Mouse (Mus musculus) right cerebral cortex, adult 2 months (tissue): ENCODE measurements around the gene 4930518I15Rik.
"Not testable (repeated sequence)": the region's sequence is repeated elsewhere in the genome, so short reads cannot be mapped to it uniquely, and the experiment has no call there.

ENCODE experiments used
- DNase-seq, 2 experiments: peaks; one replicate each; pipeline ENCODE4 v3.0.0; 2021 to 2022; ENCODE audit warnings: low spot score in 2 of 2

The 4930518I15Rik gene

DNA sequence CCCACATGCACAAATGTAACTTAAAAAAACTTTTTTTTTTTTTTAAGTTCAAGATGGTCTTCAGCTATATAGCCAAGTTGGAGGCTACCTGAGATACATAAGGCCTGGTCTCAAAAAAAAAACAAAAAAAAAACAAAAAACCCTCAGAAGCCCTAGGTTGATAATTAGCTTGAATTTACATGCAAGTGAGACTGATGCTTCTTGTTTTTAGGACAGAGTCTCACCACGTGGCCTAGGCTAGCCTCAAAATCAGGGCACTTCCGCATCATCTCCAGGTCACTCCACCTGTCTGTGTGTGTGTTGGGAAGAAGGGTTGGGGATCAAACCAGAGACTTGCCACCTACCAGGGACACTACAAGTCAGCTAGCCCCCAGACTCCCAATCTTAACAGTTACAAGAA is at the start of gene 4930518I15Rik:
Gene 4930518I15Rik, minus strand, starts transcription at position 112 of the 400 bp plus-strand sequence.
- DNase-seq: no peak

- DNase-seq: not testable (repeated sequence)
Observed at GRCm38 (mm10) chr2:156905931-156906330, 48.2 kb upstream of the 4930518I15Rik start.

DNA sequence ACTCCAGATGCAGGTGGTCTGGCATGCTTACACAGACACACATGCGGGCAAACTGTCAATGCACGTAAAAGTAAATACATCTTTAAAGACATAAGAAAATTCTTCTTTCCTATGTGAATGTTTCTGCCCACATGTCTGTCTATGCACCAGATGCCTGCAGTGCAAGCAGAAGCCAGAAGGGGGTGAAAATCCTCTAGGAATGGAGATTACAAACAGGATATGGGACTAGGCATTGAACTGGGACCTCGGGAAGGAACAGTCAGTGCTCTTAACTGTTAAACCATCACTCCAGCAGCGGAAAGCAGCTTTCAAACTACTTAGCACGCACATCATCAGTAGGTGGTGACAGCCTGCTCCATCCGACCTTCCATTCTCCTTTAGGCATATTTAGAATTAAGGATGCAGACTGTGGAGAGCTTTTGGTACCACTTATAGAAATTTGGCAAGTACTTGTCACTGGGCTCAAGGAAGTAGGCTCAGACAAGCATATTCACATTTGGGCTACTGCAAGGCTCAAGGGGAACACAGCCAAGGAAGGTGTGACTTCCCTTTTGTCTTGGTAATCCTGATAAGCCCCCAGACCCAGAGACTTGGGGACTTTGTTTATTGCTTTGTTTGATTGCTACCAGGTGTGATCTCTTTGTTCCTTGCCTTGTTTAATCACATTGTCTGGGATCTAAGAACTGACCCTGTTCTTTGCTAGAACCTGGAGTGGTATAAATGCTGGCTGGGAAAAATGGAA is 47.4 kb upstream of the 4930518I15Rik start:
- DNase-seq: peak; percentile 82 to 85

DNA sequence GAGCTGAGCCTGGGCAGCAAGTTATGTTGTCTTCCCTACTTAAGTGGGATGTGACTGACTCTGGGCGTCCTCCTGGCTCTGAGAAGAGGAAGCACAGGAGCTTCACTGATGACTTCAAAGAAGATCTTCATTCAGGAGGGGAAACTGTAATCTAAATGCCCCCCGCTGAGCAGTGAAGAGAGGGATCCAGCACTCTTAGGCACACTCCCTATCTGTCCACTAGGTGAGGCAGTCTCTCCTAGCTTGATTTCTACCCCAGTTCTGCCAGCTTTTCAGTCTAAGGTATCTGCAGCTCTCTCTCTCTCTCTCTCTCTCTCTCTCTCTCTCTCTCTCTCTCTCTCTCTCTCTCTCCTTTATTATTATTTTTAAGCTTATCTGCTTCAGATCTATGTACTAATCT is 45.6 kb upstream of the 4930518I15Rik start:
- no peak for DNase-seq

GRCm38 (mm10) chr2:156902411-156902810 is 44.7 kb upstream of the 4930518I15Rik start:
- not testable (repeated sequence) for DNase-seq

- DNase-seq: no peak
Observed at GRCm38 (mm10) chr2:156901883-156902282, 44.1 kb upstream of the 4930518I15Rik start.

GRCm38 (mm10) chr2:156901344-156901743 is 43.6 kb upstream of the 4930518I15Rik start:
- no peak for DNase-seq

DNA sequence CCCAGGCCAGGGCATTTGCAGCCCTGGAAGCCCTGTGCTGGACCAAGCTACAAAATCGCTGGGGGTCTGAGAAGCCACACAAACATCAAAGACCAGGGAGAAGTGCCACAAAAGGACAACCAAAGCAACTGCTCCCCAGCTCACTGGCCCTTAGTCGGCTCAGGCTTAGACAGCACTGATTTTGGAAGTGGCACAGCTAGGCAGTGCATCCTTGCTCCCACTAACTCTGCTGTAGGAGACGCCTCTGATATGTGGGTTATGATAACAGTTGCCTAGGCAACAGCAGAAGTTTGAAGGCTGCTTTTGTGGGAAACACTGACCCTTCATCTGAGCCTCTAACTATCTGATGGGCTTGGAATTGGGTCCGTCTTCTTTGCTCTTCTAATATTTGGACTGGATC is 41.4 kb upstream of the 4930518I15Rik start:
- DNase-seq: peak in 1 of 2 experiments; percentile 26

GRCm38 (mm10) chr2:156898374-156898773 is 40.6 kb upstream of the 4930518I15Rik start:
- DNase-seq: no peak

DNA sequence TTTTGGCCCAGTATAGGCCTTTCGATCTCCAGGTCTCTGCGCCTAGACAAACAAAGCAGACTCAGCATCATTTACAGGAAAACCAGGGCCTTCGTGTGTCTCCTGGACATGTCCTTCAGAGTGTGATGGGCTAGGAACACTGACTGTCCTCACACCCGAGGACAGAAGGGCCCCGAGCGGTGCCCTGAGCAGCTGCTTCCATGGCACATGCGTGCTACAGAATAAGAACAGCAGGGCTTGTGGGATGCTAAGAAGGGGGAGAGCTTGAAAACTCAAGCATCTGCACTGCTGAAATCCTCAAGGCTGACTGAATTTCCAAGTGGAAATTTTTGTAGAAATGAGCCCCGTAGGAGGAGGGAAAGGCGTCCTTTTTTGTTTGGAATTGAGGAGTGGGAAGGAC is 39.3 kb upstream of the 4930518I15Rik start:
- DNase-seq: peak; percentile 49 to 55

- no peak for DNase-seq
Observed at GRCm38 (mm10) chr2:156896384-156896914, 38.7 kb upstream of the 4930518I15Rik start.

DNA sequence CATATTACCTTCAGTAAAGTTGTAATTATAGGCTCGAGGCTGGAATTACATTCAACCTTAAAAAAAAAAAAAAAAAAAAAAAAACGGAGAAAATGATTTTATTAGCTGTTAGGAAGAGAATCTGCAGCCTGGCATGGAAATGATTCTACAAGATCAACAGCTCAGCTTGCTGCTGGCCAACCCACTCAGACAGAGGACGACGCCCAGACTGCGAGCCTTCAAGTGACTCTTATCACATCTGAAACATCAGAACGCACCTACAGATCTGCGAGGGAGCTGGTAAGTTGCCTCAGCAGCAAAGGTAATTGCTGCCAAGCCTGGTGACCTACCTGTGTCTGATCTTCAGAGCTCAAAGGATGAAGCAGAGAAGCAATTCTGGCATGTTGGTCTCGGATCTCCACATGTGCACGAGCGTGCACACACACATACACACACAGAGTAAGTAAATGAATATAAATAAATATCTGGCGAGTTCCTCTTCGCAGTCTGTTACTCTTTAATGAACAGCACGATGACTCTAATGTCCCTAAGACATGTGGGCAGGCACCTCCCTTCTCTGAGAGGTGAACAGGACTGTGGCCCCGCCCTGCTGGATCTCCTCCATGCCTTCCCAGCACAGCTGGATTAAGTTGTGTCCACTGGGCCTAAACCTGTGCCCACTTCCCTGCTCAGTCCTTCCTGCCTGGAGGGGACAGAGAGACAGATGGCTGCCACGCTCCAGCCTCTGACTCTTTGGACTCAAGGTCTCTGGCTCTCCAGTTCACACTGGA is 36.9 kb upstream of the 4930518I15Rik start:
- no peak for DNase-seq

DNA sequence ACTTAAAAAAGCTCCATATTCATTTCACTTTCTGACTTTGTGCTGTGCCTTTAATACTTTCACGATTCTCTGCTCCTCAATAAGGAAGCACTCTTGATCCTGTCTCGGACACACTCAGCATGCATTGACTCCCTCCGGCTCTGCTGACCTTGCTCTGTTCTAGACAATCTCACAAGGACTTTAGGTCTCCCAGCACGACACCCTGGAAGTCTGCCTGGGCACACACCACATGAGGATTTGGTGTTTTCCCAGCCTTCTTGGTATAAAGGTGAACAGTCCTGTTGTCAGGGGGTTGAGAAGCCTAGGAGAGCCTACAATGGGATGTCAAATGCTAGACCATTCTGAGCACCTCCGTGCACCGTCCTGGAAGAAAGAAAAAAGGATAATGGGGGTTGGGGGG is 35.1 kb upstream of the 4930518I15Rik start:
- no peak for DNase-seq

- DNase-seq: no peak
Observed at GRCm38 (mm10) chr2:156892240-156892639, 34.5 kb upstream of the 4930518I15Rik start.

- no peak for DNase-seq
Observed at GRCm38 (mm10) chr2:156888490-156888889, 30.7 kb upstream of the 4930518I15Rik start.

- DNase-seq: no peak
Observed at GRCm38 (mm10) chr2:156887017-156887416, 29.3 kb upstream of the 4930518I15Rik start, which contains the start of gene Sla2. TSS of gene Sla2 (minus strand) at chr2:156887192.

- no peak for DNase-seq
Observed at GRCm38 (mm10) chr2:156886084-156886631, 28.4 kb upstream of the 4930518I15Rik start.

DNA sequence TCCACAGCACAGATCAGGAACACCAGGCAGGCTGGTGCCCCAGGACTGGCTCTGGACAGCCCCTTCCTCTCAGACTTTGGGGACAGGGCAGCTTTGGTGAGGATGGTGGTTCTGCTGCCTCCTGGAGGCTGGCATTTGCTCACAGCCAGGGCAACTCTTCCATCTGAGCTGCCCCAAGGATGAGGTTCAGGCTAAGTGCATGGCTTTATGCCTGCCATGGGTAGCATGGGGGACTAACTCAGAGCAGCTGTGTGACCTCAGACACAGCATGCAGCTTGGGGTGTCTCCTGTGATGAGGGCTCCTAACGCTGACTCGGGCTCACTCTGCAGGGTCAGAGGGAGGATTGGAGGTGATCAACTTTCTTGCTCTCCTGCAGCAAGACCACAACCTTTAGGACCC is 27.9 kb upstream of the 4930518I15Rik start:
- DNase-seq: not testable (repeated sequence)

GRCm38 (mm10) chr2:156884396-156885211 is 26.9 kb upstream of the 4930518I15Rik start:
- DNase-seq: no peak

- no peak for DNase-seq
Observed at GRCm38 (mm10) chr2:156882431-156883001, 24.8 kb upstream of the 4930518I15Rik start.

DNA sequence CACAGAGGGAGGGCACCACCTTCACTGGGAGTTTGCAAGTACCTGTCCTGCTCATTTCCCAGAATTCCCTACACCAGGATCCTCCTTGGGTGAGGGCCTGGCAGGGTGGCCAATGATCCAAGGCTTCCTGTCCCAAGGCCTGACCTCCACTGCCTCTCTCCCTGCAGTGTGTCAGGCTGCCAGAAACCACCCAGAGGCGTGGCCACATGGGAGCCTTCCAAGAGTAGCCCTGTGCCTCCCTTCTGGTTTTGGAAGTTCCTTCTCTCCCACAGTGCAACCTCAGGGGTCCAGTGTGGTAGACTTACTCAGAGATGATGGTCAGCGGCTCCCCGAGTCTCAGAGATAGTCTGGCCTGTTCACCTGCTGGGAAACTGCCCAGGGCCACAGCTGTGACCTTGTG is 21.8 kb upstream of the 4930518I15Rik start:
- no peak for DNase-seq
